Mouse (Mus musculus): ENCODE data around the gene Olfr1333.
"Not testable (repeated sequence)": the region's sequence is repeated elsewhere in the genome, so short reads cannot be mapped to it uniquely, and the experiment has no call there.

Gene Olfr1333

GRCm38 (mm10) chr4:118836179-118836578 is at the start of gene Olfr1333:
Gene Olfr1333 (minus strand): TSS chr4:118836279.
- DNase-seq (ENCODE audit: low read depth, low spot score), result no peak

- DNase-seq (ENCODE audit: low read depth, low spot score), result no peak
These were observed 31.5 kb upstream of the Olfr1333 start for GRCm38 (mm10) chr4:118867566-118867965.

DNA sequence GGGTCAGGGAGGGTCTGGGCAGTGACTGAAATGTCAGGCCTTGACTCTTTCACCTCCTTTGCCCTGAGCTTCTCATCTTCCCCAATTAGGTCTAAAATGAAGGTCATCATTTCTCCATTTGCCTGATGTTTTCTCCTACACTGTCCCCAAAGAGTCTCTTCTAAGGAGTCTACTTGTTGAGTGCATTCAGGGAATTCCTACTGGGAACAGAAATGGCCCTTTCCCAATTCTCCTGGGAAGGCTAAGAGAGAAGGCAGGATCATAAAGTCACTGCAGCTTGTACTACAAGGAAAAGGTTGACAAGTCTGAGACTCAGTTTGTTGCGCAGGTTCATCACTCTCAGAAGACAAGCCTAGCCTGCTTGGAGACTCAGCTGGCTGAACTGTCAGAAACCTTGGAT is 28.3 kb upstream of the Olfr1333 start, which contains the start of gene Olfr1331:
Olfr1331 (plus strand) TSS at position 301 of the 400 bp plus-strand sequence.
- no peak for DNase-seq (ENCODE audit: low read depth, low spot score)

DNA sequence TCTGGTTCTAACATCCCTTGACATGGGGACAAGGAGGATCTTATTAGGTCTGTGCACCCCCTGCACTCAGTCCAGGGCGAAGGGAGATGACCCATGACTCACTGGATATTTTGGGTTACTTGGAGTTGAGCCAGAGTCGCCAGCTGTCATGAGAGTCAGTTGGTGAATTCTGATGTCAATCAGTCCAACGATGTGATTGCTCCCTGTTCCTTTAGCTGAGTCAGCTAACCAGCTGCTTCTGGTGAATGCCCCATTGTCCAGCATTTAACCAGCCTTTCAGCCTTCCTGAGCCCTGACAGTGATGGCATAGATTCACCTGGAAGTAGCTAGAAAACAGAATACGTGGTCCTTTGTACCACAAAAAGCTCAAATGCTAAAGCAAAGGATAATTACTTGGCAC is 26.6 kb upstream of the Olfr1333 start:
- DNase-seq (ENCODE audit: low read depth, low spot score), result no peak

DNA sequence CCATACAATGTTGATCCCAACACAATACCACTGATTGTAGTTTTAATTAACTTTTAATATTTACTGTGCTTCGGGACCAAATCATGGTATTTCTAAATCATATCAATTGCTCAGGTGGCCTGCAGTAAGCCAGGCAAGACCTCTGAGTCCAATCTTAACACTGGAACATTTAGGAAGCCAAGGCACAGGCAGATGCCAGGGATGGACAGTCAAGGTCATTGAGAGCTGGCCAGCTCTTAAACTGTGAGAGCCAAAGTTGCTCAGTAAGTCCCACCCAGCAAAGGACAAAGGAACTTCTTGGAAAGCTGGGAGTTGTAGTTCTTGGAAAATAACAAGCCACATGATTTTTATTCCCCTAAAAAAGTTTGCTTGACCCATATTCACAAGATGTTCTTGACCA is 25.7 kb upstream of the Olfr1333 start:
- no peak for DNase-seq (ENCODE audit: low read depth, low spot score)

DNA sequence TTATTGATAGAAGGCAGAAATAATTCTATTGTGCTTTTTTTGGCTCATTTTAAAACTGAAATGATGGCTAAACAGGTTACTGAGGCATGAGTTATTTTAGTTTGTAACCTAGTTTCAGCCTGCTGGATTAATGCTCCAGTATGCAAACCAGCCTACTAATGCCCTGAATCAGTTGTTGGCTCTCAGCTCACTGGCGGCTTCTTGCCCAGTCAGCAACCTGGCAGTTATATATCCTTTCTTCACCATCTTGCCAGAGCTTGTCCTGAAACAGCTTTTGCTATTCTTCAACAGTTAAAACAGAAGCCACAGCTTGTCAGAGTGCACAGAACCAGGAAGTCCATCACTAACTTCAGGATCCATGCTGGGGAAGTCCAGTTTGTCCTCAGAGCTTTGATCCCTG is 17.2 kb downstream of the Olfr1333 start:
- DNase-seq (ENCODE audit: low read depth, low spot score), result no peak

DNA sequence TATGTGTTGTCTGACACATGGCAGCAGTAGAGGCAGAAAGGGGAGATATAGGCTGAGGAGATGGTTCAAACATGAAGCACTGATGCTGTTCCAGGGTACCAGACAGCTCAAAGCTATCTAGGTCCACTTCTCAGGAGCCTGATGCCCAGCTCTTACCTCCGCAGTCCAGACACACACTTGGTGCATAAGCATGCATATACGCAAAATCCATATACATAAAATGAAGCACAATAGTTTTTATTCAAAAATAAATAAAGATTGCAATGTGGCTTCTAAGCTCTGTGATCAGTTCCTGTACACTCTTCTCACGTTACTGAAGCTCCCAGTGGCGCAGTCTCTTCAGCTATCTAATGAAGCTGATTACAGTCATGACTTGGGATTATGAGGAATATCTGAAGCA is 26.2 kb downstream of the Olfr1333 start, which contains the start of gene Olfr1335:
Olfr1335 (minus strand) TSS at position 101 of the 400 bp plus-strand sequence.
- DNase-seq (ENCODE audit: low read depth, low spot score), result no peak

DNA sequence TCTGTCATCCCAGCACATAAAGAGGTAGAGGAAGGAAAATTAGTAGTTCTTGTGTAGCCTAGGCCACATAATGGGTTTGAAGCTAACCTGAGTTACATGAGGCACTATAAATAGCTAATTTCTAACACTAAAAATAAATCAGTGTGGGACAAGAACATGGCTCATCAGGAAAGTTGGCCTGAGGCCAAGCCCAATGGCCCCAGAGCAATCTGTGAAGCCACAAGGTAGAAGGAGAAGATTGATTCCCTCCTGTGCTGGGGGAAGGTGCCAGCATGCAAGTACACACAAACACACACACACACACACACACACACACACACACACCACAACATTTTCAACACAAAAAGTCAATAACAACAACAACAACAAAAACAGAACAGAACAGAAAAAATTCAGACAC is 43.3 kb downstream of the Olfr1333 start:
- DNase-seq (ENCODE audit: low read depth, low spot score), result not testable (repeated sequence)

DNA sequence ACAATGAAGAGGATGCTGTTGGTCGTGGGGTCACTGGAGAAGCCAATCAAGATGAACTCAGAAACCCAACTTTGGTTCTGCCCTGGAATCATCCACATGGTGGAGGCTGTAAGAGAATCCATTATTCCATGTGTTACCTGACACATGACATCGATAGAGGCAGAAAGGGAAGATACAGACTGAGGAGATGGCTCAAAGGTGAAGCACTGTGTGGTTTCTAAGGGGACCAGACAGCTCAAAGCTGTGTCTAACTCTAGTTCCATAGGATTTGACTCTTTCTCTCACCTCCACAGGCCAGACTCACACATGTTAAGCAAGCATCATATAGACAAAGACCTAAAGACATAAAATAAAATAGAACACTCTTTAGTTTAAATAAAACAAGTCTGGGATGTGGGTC is 53.6 kb downstream of the Olfr1333 start, which contains the start of gene Olfr1337:
Olfr1337 (minus strand) TSS at position 101 of the 400 bp plus-strand sequence.
- DNase-seq (ENCODE audit: low read depth, low spot score), result no peak

All from WW6 (cell line).